Mouse (Mus musculus) small intestine, adult 2 months (tissue): ENCODE measurements around the gene Fzr1. TPM values are rescaled to one million over a fixed set of nuclear protein-coding genes. Genes with fewer than 3 reads are reported as not detected.
A peak's percentile ranks its signal among the peaks of the same experiment; 100 is the strongest.

ENCODE experiments used
- H3K27ac ChIP-seq: fragments of 200-500 bp; 2 replicates; pipeline ENCODE4 v1.5.1; 2012; ENCODE audit warnings: low read depth, low read length, control low read depth, inconsistent platforms; ENCODE audit not compliant: insufficient read depth
- H3K27me3 ChIP-seq: fragments of 200-500 bp; 2 replicates; pipeline ENCODE4 v1.6.1; 2012; ENCODE audit warnings: mild to moderate bottlenecking, moderate library complexity, low read length, inconsistent platforms; ENCODE audit not compliant: control insufficient read depth, insufficient read depth
- H3K36me3 ChIP-seq: fragments of 200-500 bp; 2 replicates; pipeline ENCODE4 v1.6.1; 2012; ENCODE audit warnings: mild to moderate bottlenecking, low read length, control low read depth, inconsistent platforms; ENCODE audit not compliant: control insufficient read depth, insufficient read depth
- H3K4me1 ChIP-seq: fragments of 200-500 bp; 2 replicates; pipeline ENCODE4 v1.6.1; 2012; ENCODE audit warnings: low read length, inconsistent platforms, mixed read lengths; ENCODE audit not compliant: control insufficient read depth, insufficient read depth, insufficient read length
- H3K4me3 ChIP-seq: fragments of 200-500 bp; 2 replicates; pipeline ENCODE4 v1.5.1; 2012; ENCODE audit warnings: low read depth, mild to moderate bottlenecking, control low read depth, inconsistent platforms, low read length, moderate library complexity
- CTCF ChIP-seq: fragments of 200-500 bp; IDR thresholded peaks from 2 replicates; pipeline ENCODE4 v1.5.1; 2012; ENCODE audit warnings: low read depth, mild to moderate bottlenecking, control low read depth, inconsistent platforms, low read length, moderate library complexity, mixed read lengths; ENCODE audit not compliant: insufficient replicate concordance, insufficient read length; ENCODE audit errors: extremely low read depth
- POLR2A ChIP-seq: fragments of 200-500 bp; IDR thresholded peaks from 2 replicates; pipeline ENCODE4 v1.6.1; 2012; ENCODE audit warnings: low read depth, mild to moderate bottlenecking, control low read depth, inconsistent platforms, low read length, moderate library complexity
- WGBS: fragments of 180-500 bp; shearing (Covaris S2); methylation state at CpG from one replicate; pipeline ENCODE4 v1.1.7; 2018; 5-methylcytosine and 5-hydroxymethylcytosine counted together
- polyA plus RNA-seq: library from polyadenylated mRNA; depleted of rRNA; stranded (reverse); fragments of >200 nt; gene quantifications from 2 replicates; pipeline ENCODE4 v1.2.3, GENCODE M21; 2012

The Fzr1 gene
- polyA plus RNA-seq, 1 experiment = 132 TPM

DNA sequence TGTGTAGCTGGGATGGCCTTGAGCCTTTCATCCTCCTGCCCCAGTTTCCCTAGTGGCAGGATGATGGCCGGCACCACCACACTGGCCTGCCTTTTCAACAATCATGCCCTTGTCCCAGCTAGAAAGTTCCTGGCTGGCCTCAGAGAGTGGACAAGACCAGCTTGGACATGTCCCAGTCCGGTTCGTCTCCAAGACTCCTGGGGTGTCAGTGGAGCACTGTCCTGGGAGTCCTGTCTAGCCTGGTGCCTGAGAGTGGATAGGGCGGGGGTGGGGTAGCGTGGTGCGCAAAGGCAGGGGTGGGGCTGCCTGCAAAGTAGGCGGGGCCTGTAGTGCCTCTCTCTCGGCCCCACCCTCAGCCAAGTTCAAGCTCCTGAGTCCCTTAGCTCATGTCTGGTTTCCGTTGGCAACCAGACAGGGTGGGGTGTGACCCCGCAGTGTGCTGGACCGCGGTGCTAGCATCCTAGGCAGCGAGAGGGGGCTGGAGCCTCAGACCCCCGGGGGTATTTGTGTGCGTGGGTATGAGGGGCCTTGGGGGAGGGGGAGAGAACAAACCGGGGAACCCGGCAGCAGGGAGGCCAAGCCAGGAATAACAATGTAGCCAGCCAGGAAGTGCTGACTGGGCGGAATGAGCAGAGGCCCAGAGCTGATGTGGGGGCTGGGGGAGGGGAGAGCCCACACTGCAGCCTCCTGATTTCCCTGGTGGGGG lies 23.4 kb upstream of the Fzr1 start:
- no peak for TF ChIP-seq POLR2A
- TF ChIP-seq CTCF = no peak
- 35% methylated on average over 18 of the region's 18 CpGs for WGBS
- peaks cover 17% of the 10 kb centered on the region for H3K4me1 ChIP-seq
- H3K36me3 ChIP-seq = peaks cover 10% of the 10 kb centered on the region
- H3K27me3 ChIP-seq = no peaks in the 10 kb centered on the region
- 0 out of 2 replicates have a peak overlapping the region, but pooled peaks have one; percentile 10 for H3K4me3 ChIP-seq
- H3K27ac ChIP-seq = no peak overlapping the region

DNA sequence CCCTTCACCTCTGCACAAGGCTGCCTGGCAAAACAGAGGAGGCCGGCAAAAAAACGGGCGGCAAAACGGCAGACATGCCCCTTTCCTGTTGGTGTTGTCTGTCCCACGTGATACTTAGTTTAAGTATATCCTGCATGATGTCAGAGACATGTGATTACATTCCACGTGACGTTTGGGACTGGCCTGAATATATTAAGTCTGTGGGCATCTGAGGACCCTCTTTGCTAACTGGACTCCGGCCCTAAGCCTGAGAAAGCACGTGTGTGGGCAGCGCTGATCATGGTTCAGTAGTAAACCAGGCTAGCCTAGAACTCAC lies 22.8 kb upstream of the Fzr1 start:
- no peak overlapping the region for H3K4me3 ChIP-seq
- TF ChIP-seq POLR2A (no peak), CTCF (no peak)
- peaks cover 15% of the 10 kb centered on the region for H3K36me3 ChIP-seq
- no peak overlapping the region for H3K27ac ChIP-seq
- no peaks in the 10 kb centered on the region for H3K27me3 ChIP-seq
- H3K4me1 ChIP-seq = peaks cover 17% of the 10 kb centered on the region
- WGBS = 73% methylated on average over 10 of the region's 10 CpGs

DNA sequence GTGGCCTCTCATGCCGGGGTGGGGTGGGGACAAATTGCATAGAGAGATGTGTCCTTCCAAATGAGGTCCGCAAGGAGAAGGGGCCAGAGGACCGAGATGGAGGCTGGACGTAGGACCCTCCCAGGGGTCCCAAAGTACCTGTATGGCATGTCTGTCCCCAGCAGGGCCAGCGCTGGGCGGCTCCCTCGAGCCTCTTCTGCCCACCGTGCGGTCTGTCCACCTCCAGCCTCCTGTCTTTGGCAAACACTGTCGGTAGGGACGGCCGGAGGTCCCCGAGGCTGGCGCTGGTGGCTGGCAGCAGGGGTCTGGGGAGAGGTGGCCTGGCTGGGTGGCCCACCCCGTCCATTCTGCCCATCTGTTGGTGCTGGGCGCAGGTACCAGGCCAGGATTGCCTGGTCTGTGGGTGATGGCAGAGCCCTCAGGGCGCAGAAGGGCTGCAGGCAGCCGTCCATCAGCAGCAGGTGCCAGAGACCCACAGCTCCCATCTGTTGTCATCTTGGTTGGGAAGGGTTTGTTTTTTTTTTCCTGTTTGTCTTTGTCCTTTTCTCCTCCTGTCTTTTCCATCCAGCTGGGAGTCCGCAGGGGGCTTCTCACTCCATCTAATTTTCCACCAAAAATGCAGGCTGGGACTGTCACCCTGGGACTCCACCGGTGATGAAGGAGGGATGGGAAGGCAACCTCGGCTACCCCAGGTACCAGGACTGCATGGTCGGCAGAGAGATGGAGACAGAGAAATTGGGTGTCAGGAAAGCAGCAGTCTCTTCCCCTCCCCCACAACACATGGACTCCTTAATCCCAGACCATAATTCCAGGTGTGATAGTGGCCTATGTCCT lies 22.3 kb upstream of the Fzr1 start:
- H3K27me3 ChIP-seq = no peaks in the 10 kb centered on the region
- no peak overlapping the region for H3K4me3 ChIP-seq
- WGBS = 82% methylated on average over 22 of the region's 22 CpGs
- H3K4me1 ChIP-seq = peaks cover 16% of the 10 kb centered on the region
- no peak overlapping the region for H3K27ac ChIP-seq
- H3K36me3 ChIP-seq = peaks cover 20% of the 10 kb centered on the region
- TF ChIP-seq CTCF = no peak
- TF ChIP-seq POLR2A = no peak

DNA sequence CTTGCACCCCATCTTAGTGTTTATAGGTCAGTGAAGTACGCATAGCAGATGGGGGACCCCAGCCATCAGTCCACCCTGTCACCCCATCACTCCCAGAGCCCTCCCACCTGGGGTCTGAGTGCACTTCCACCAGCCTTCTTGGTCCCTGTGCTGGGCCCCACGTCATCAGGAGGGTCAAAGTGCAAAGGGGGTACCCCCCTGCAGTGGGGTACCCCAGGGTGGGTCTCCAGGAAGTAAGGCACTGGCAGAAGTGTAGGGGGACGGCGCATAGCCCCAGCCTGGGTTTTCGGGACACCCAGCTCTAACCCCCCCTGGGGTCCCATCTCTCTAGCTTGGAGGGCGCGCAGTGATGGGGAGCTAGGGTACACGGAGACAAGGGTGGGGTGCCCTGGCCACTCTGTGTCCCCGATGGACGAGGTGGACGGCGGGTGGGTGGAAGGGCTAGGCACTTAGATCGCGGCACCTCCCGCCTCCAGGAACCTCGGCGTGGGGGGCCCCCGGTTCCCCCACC lies 21.5 kb upstream of the Fzr1 start:
- no peak overlapping the region for H3K27ac ChIP-seq
- H3K4me1 ChIP-seq = peaks cover 14% of the 10 kb centered on the region
- whole genome bisulfite sequencing = 90% methylated on average over 18 of the region's 18 CpGs
- TF ChIP-seq CTCF (no peak), POLR2A (no peak)
- no peaks in the 10 kb centered on the region for H3K27me3 ChIP-seq
- H3K36me3 ChIP-seq = peaks cover 25% of the 10 kb centered on the region
- no peak overlapping the region for H3K4me3 ChIP-seq

DNA sequence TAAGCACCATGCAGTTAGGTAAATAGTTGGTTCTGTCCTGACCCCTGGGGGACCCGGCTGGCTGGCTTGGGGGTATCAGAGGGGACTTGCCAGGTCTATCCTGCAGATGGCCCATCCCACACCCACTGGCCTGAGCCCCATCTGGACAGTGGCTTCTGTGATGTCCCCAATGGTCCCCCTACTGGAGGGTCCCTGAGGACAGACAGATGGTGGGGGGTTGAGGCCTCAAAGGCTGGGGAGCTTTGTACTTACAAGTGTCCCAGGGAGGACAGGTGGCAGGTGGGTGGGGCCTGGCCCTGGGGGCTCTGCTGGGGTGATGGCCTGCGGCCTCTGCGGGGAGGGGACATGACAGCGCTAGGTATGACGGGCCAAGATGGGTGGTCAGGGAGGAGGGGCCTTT lies 21.0 kb upstream of the Fzr1 start:
- H3K27ac ChIP-seq = no peak overlapping the region
- no peak for TF ChIP-seq POLR2A
- no peak for TF ChIP-seq CTCF
- peaks cover 11% of the 10 kb centered on the region for H3K4me1 ChIP-seq
- 88% methylated on average over 5 of the region's 5 CpGs for WGBS
- H3K27me3 ChIP-seq = no peaks in the 10 kb centered on the region
- peaks cover 28% of the 10 kb centered on the region for H3K36me3 ChIP-seq
- no peak overlapping the region for H3K4me3 ChIP-seq

DNA sequence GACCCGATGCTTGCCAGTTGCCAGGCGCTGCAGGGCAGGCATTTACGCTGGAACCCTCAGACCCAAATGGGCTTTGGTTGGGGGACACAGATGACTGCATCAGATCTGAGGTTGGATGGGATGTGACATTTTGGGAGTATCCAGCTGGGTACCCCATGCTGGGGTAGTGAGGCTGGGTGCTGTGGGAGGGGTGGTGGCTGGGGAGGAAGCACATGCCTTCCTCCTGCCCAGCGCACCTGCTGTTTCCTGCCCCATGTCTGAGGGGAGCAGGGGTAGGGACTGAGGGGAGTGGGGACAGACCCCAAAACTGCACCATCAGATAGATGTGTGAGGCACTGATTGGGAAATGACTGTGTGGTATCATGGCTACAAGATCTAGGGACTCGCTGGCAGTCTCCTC lies 18.4 kb upstream of the Fzr1 start:
- Histone ChIP-seq H3K27me3 (no peaks in the 10 kb centered on the region), H3K4me3 (no peak overlapping the region), H3K36me3 (peaks cover 32% of the 10 kb centered on the region), H3K27ac (no peak overlapping the region), H3K4me1 (peaks cover 11% of the 10 kb centered on the region)
- WGBS = 80% methylated on average over 5 of the region's 5 CpGs
- TF ChIP-seq POLR2A (0 out of 2 replicates have a peak, but pooled peaks have one; percentile 18), CTCF (no peak)

DNA sequence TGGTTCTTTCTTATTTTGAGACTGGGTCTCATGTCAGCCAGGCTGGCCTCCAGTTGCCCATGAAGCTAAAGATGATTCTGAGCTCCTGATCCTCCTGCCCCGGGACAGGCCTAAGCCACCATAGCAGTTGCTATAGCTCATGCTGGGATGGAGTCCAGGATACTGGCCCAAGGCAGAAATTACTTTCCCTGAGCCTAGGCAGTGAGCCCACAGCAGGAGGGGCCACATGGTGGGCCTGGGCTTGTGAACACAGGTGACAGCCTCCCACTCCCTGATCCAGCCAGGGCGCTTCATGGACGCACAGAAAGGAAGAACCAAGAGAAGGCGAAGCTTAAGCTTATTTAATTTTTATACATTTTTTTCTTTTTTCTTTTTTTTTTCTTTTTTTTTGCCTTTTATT lies 17.5 kb upstream of the Fzr1 start:
- 92% methylated on average over 4 of the region's 4 CpGs for WGBS
- H3K27me3 ChIP-seq = no peaks in the 10 kb centered on the region
- peaks cover 32% of the 10 kb centered on the region for H3K36me3 ChIP-seq
- H3K4me1 ChIP-seq = peaks cover 13% of the 10 kb centered on the region; the same call in 1 of the 2 replicates
- TF ChIP-seq CTCF = no peak
- TF ChIP-seq POLR2A = 0 out of 2 replicates have a peak, but pooled peaks have one; percentile 15
- H3K4me3 ChIP-seq = peak overlapping the region; percentile 72
- H3K27ac ChIP-seq = no peak overlapping the region
